Comparison of ENCODE assay signal across 15 mouse cellular contexts in genomic region chr15:86492636-86493035, GRCm38 (mm10).
DNase-seq lines count a peak whose midpoint lies in the region; ATAC-seq lines count a peak whose summit lies in the region.
"Had no signal": no experiment of that assay in that cellular context is flagged by ENCODE, and none has a peak within 500 bp of the region (broad histone marks: within the 10 kb centered on the region; RNA-seq: fewer than 3 reads in every experiment).

No protein-coding gene starts in this region.

- no peak overlapping the region for H3K9ac ChIP-seq in lung, embryonic 15.5 days
- H3K9ac ChIP-seq: heart, embryonic 13.5 days; liver, embryonic 14.5 days; stomach, embryonic 15.5 days had no signal

- H3K4me2 ChIP-seq in lung, embryonic 15.5 days, result no peak overlapping the region
- H3K4me2 ChIP-seq: heart, embryonic 13.5 days; stomach, embryonic 15.5 days had no signal

- H3K36me3 ChIP-seq in lung, embryonic 15.5 days, result no peaks in the 10 kb centered on the region
- H3K36me3 ChIP-seq: embryonic facial prominence, embryonic 10.5 days; heart, embryonic 13.5 days; hindbrain, embryonic 10.5 days; stomach, embryonic 15.5 days had no signal

- no peaks in the 10 kb centered on the region for H3K27me3 ChIP-seq in lung, embryonic 15.5 days
- H3K27me3 ChIP-seq: stomach, embryonic 15.5 days had no signal

- H3K9me3 ChIP-seq in lung, embryonic 15.5 days, result no peaks in the 10 kb centered on the region
- H3K9me3 ChIP-seq: embryonic facial prominence, embryonic 10.5 days; heart, embryonic 13.5 days; hindbrain, embryonic 10.5 days; stomach, embryonic 15.5 days had no signal

- no peak overlapping the region for H3K4me3 ChIP-seq in lung, embryonic 15.5 days
- H3K4me3 ChIP-seq: embryonic facial prominence, embryonic 10.5 days; heart, embryonic 13.5 days; hindbrain, embryonic 10.5 days; stomach, embryonic 15.5 days had no signal

- 0 out of 2 replicates have a peak, but pooled peaks cover 4% of the 10 kb centered on the region for H3K4me1 ChIP-seq in lung, embryonic 15.5 days
- H3K4me1 ChIP-seq: stomach, embryonic 15.5 days had no signal

- ATAC-seq in lung, embryonic 15.5 days (ENCODE audit: borderline replicate concordance, extremely low read depth, low FRiP score, low TSS enrichment), result no peak
- ATAC-seq: midbrain, embryonic 16.5 days had no signal

- 67% methylated on average over 5 of the region's 5 CpGs for WGBS in lung, embryonic 15.5 days

- DNase-seq in cerebellum, postnatal 25 days, result peak; percentile 65 to 77
- no peak for DNase-seq in cerebellum, adult 9-10 months
- DNase-seq in lung, adult 18-20 months, result no peak
- peak; percentile 54 for DNase-seq in embryo, embryonic 10.5 days (ENCODE audit: low spot score)
- peak; percentile 30 for DNase-seq in mesoderm, embryonic 11.5 days (ENCODE audit: low read depth, low spot score)
- no peak for DNase-seq in retina, embryonic 14.5 days (ENCODE audit: low spot score)
- DNase-seq: thymus, postnatal 36 days had no signal

- H3K27ac ChIP-seq in lung, embryonic 15.5 days, result 0 out of 2 replicates have a peak overlapping the region, but pooled peaks have one; percentile 9
- H3K27ac ChIP-seq: embryonic facial prominence, embryonic 10.5 days; heart, embryonic 13.5 days; hindbrain, embryonic 10.5 days; liver, embryonic 14.5 days; macrophage; stomach, embryonic 15.5 days had no signal

Comparison
In these comparisons a context has a peak if more than half of its experiments do, and no peak if none do; other contexts are left out.
1. DNase-seq: peak in cerebellum, postnatal 25 days (2 of 2), embryo, embryonic 10.5 days (single experiment) and mesoderm, embryonic 11.5 days (single experiment); none in cerebellum, adult 9-10 months (single experiment), lung, adult 18-20 months (0 of 2) and retina, embryonic 14.5 days (single experiment).